22 mouse cellular contexts compared by ENCODE assay signal in genomic region chr5:64472008-64472407, GRCm38 (mm10).
DNase-seq lines count a peak whose midpoint lies in the region; ATAC-seq and TF ChIP-seq lines count a peak whose summit lies in the region.
"Had no signal": no experiment of that assay in that cellular context is flagged by ENCODE, and none has a peak within 500 bp of the region (broad histone marks: within the 10 kb centered on the region; RNA-seq: fewer than 3 reads in every experiment).

No protein-coding gene starts in this region.

- no peak for TF ChIP-seq EP300 in stomach, postnatal 0 days (optimal IDR thresholded peaks at IDR 0.05)

- no peak overlapping the region for H3K4me3 ChIP-seq in spleen, adult 2 months (ENCODE audit: extremely low read depth, insufficient read depth, insufficient read length)
- H3K4me3 ChIP-seq in stomach, postnatal 0 days (ENCODE audit: low read depth, low read length) = no peak overlapping the region
- H3K4me3 ChIP-seq in liver, embryonic 12.5 days = no peak overlapping the region
- H3K4me3 ChIP-seq: heart, embryonic 10.5 days; heart, embryonic 13.5 days; hindbrain, embryonic 15.5 days; intestine, embryonic 15.5 days had no signal

- H3K4me1 ChIP-seq in spleen, adult 2 months (ENCODE audit: control insufficient read depth, insufficient read depth, insufficient read length) = peaks cover 4% of the 10 kb centered on the region; the same call in 1 of the 2 replicates
- no peaks in the 10 kb centered on the region for H3K4me1 ChIP-seq in stomach, postnatal 0 days (replicated peaks; ENCODE audit: control insufficient read depth, insufficient read depth)
- H3K4me1 ChIP-seq in liver, embryonic 12.5 days = 0 out of 2 replicates have a peak, but pooled peaks cover 5% of the 10 kb centered on the region
- H3K4me1 ChIP-seq: hindbrain, embryonic 15.5 days; intestine, embryonic 15.5 days had no signal

- 67% methylated on average over 3 of the region's 3 CpGs for WGBS in spleen, adult 2 months
- 74% methylated on average over 3 of the region's 3 CpGs for WGBS in stomach, postnatal 0 days
- WGBS in liver, embryonic 12.5 days (ENCODE audit: insufficient replicate concordance) = 27% methylated on average over 3 of the region's 3 CpGs

- no peak overlapping the region for H3K9ac ChIP-seq in stomach, postnatal 0 days (ENCODE audit: low read length)
- no peak overlapping the region for H3K9ac ChIP-seq in liver, embryonic 12.5 days
- H3K9ac ChIP-seq: heart, embryonic 13.5 days; hindbrain, embryonic 15.5 days; intestine, embryonic 15.5 days had no signal

- H3K36me3 ChIP-seq in spleen, adult 2 months (ENCODE audit: control insufficient read depth, insufficient read depth, low read length) = no peaks in the 10 kb centered on the region
- no peaks in the 10 kb centered on the region for H3K36me3 ChIP-seq in stomach, postnatal 0 days (ENCODE audit: control insufficient read depth, insufficient read depth, low read length)
- H3K36me3 ChIP-seq in liver, embryonic 12.5 days = no peaks in the 10 kb centered on the region
- H3K36me3 ChIP-seq: heart, embryonic 10.5 days; heart, embryonic 13.5 days; hindbrain, embryonic 15.5 days; intestine, embryonic 15.5 days had no signal

- H3K27me3 ChIP-seq in spleen, adult 2 months (ENCODE audit: control insufficient read depth, insufficient read depth, low read length) = no peaks in the 10 kb centered on the region
- no peaks in the 10 kb centered on the region for H3K27me3 ChIP-seq in stomach, postnatal 0 days (ENCODE audit: control insufficient read depth, insufficient read depth, low read length)
- peaks cover 3% of the 10 kb centered on the region; the same call in 1 of the 2 replicates for H3K27me3 ChIP-seq in liver, embryonic 12.5 days (replicated peaks)
- H3K27me3 ChIP-seq: heart, embryonic 13.5 days; hindbrain, embryonic 15.5 days; intestine, embryonic 15.5 days had no signal

- no peaks in the 10 kb centered on the region for H3K9me3 ChIP-seq in stomach, postnatal 0 days (ENCODE audit: control insufficient read depth, low read length)
- no peaks in the 10 kb centered on the region for H3K9me3 ChIP-seq in liver, embryonic 12.5 days (replicated peaks)
- H3K9me3 ChIP-seq: heart, embryonic 10.5 days; heart, embryonic 13.5 days; hindbrain, embryonic 15.5 days; intestine, embryonic 15.5 days had no signal

- peak; percentile 34 for ATAC-seq in CD4-positive, CD25-positive, alpha-beta regulatory T cell, adult 4 months
- ATAC-seq in inflammation-experienced regulatory T-cells, adult 6 months = peak; percentile 3
- ATAC-seq in stomach, postnatal 0 days (ENCODE audit: low FRiP score, low TSS enrichment) = 0 out of 2 replicates have a peak, but pooled peaks have one; percentile 32
- ATAC-seq in liver, embryonic 12.5 days = no peak
- ATAC-seq: forebrain, embryonic 14.5 days; intestine, embryonic 15.5 days had no signal

- DNase-seq in spleen, adult 2 months (ENCODE audit: low read depth in 1 of 2, low spot score in 2 of 2) = no peak
- DNase-seq in spleen, postnatal 14 days (ENCODE audit: low spot score in 2 of 2) = no peak
- no peak for DNase-seq in stomach, postnatal 0 days (ENCODE audit: low spot score)
- no peak for DNase-seq in gastrocnemius, postnatal 10 days
- no peak for DNase-seq in right cerebral cortex, postnatal 10 days (ENCODE audit: low spot score in 2 of 2)
- DNase-seq: adrenal gland, postnatal 25 days; cerebellum, adult 11-12 months; cerebellum, adult 8-10 months; cerebellum, postnatal 10 days; cerebellum, postnatal 36 days; gastrocnemius, postnatal 14 days; heart, adult 18-20 months; heart, postnatal 14 days; heart, postnatal 4 days had no signal

- H3K4me2 ChIP-seq in stomach, postnatal 0 days (replicated peaks; ENCODE audit: low read depth) = no peak overlapping the region
- no peak overlapping the region for H3K4me2 ChIP-seq in liver, embryonic 12.5 days
- H3K4me2 ChIP-seq: heart, embryonic 13.5 days; hindbrain, embryonic 15.5 days; intestine, embryonic 15.5 days had no signal

- no peak for TF ChIP-seq CTCF in spleen, adult 2 months (IDR thresholded peaks at IDR 0.05; ENCODE audit: extremely low read depth, insufficient read depth, insufficient read length, insufficient replicate concordance)
- no peak for TF ChIP-seq CTCF in stomach, postnatal 0 days (IDR thresholded peaks at IDR 0.05; ENCODE audit: low read depth)

- TF ChIP-seq POLR2A in spleen, adult 2 months (IDR thresholded peaks at IDR 0.05; ENCODE audit: low read depth, low read length) = no peak

- peak overlapping the region; percentile 13 for H3K27ac ChIP-seq in spleen, adult 2 months (ENCODE audit: insufficient read depth, low read length)
- H3K27ac ChIP-seq in stomach, postnatal 0 days (replicated peaks) = no peak overlapping the region
- no peak overlapping the region for H3K27ac ChIP-seq in liver, embryonic 12.5 days
- H3K27ac ChIP-seq: heart, embryonic 10.5 days; heart, embryonic 13.5 days; hindbrain, embryonic 15.5 days; intestine, embryonic 15.5 days had no signal
